Mouse (Mus musculus) MEL (cell line): ENCODE measurements at regions not wholly inside any gene's neighbourhood (a gene's known extent, or its start where the extent isn't known, plus 50 kb on each side); places are given as distances from the start of the nearest gene placed in this dataset.

Source experiments
- CTCF ChIP-seq, 3 experiments: IDR thresholded peaks in 2 of 3; conservative IDR thresholded peaks in 1 of 3; 2 replicates each; pipeline ENCODE4 v1.5.1; 2011 to 2012; ENCODE audit warnings: low read length in 3 of 3, low read depth in 2 of 3, mild to moderate bottlenecking in 2 of 3, improper control_type of control experiment in 1 of 3, inconsistent platforms in 1 of 3, mixed read lengths in 1 of 3, moderate library complexity in 1 of 3; ENCODE audit not compliant: control insufficient read depth in 1 of 3, insufficient read depth in 1 of 3, poor library complexity in 1 of 3, severe bottlenecking in 1 of 3
- EP300 ChIP-seq, 2 experiments: IDR thresholded peaks; 2 replicates each; pipeline ENCODE4 v1.6.1; 2011; ENCODE audit warnings: improper control_type of control experiment in 2 of 2, low read length in 2 of 2, low read depth in 1 of 2, mild to moderate bottlenecking in 1 of 2
- KAT2A ChIP-seq: conservative IDR thresholded peaks from 2 replicates; pipeline ENCODE4 v1.6.1; 2012; ENCODE audit warnings: low read depth, low read length, improper control_type of control experiment, inconsistent platforms
- MAZ ChIP-seq: IDR thresholded peaks from 2 replicates; pipeline ENCODE4 v1.6.1; 2012; ENCODE audit warnings: low read depth, mild to moderate bottlenecking, inconsistent platforms, low read length, improper control_type of control experiment
- MEF2A ChIP-seq: IDR thresholded peaks from 2 replicates; pipeline ENCODE4 v1.6.1; 2014; ENCODE audit warnings: low read depth, mild to moderate bottlenecking, inconsistent platforms, low read length, improper control_type of control experiment; ENCODE audit not compliant: poor library complexity, insufficient replicate concordance, severe bottlenecking; ENCODE audit errors: extremely low read depth

DNA sequence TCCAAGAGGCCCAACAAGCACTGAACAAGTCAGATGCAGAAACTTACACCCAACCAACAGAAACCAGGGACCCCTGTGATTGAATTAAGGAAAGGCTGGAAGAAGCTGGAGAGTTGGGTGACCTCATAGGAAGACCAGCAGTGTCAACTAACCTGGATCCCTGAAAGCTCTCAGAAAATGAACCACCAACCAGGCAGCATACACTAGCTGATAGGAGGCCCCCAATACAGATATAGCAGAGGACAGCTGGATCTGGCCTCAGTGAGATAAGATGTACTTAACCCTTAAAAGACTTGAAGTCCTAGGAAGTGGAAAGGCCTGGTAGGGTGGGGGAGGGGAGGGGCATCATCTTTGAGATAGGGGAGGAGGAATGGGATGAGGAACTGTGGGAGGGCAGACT is 121.2 kb downstream of the Fam84b start:
- TF ChIP-seq KAT2A (no peak), MAZ (no peak), CTCF (IDR thresholded peaks at IDR 0.05 in 2 of 3, conservative IDR thresholded peaks at IDR 0.05 in 1 of 3; ENCODE audit: control insufficient read depth in 1 of 3, insufficient read depth in 1 of 3, low read depth in 2 of 3, low read length in 3 of 3, poor library complexity in 1 of 3, severe bottlenecking in 1 of 3) (no peak), MEF2A (no peak), EP300 (IDR thresholded peaks at IDR 0.05; ENCODE audit: low read depth in 1 of 2, low read length in 2 of 2) (no peak)
